Mouse (Mus musculus) heart, adult 9 months (tissue): ENCODE data around the gene B020004J07Rik.
"Not testable (repeated sequence)": the region's sequence is repeated elsewhere in the genome, so short reads cannot be mapped to it uniquely, and the experiment has no call there.

Experiments
- DNase-seq, 2 experiments: peaks; one replicate each; pipeline ENCODE4 v3.0.0; 2022; ENCODE audit warnings: low spot score in 2 of 2

B020004J07Rik gene

DNA sequence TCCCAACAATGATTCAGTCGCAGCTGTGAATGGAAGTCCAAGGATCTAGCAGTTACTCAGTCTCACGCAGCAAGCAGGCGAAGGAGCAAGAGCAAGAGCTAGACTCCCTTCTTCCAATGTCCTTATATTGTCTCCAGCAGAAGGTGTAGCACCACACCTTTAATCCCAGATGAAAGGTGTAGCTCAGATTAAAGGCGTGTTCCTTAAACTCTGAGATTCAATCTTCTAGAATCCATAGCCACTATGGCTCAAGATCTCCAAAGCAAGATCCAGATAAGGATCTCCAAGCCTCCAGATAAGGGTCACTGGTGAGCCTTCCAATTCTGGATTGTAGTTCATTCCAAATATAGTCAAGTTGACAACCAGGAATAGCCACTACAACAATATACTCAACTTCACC, at the start of gene B020004J07Rik:
B020004J07Rik (minus strand) TSS at position 101 of the 400 bp plus-strand sequence.
- DNase-seq: not testable (repeated sequence)

GRCm38 (mm10) chr4:101889377-101889776, 45.6 kb upstream of the B020004J07Rik start:
- no peak for DNase-seq

- DNase-seq: no peak
Measured at GRCm38 (mm10) chr4:101883641-101884040, 39.8 kb upstream of the B020004J07Rik start.

- not testable (repeated sequence) for DNase-seq
Measured at GRCm38 (mm10) chr4:101875687-101876086, 31.9 kb upstream of the B020004J07Rik start.

GRCm38 (mm10) chr4:101872031-101872430, 28.2 kb upstream of the B020004J07Rik start:
- not testable (repeated sequence) for DNase-seq

- DNase-seq: no peak
Measured at GRCm38 (mm10) chr4:101862289-101862688, 18.5 kb upstream of the B020004J07Rik start.

GRCm38 (mm10) chr4:101860873-101861272, 17.1 kb upstream of the B020004J07Rik start:
- DNase-seq: no peak

GRCm38 (mm10) chr4:101850908-101851307, 7.1 kb upstream of the B020004J07Rik start:
- no peak for DNase-seq
